Mouse (Mus musculus) heart, embryonic 14.5 days (tissue): Measurements from ENCODE around the gene Rbak. TPM values are rescaled to one million over a fixed set of nuclear protein-coding genes. Genes with fewer than 3 reads are reported as not detected.

Experiments used
- ATAC-seq: fragments of 200-750 bp; cut with Nextera tagmentation; 2 replicates; pipeline ENCODE4 v1.8.0; 2017; ENCODE audit warnings: low read depth, moderate TSS enrichment; ENCODE audit not compliant: insufficient number of reproducible peaks, insufficient read depth, low FRiP score
- H3K27ac ChIP-seq, 2 experiments: fragments of 200-500 bp in 1 of 2; fragments of 300-500 bp in 1 of 2; sonication (generic) in 1 of 2; replicated peaks in 1 of 2; 2 replicates each; pipeline ENCODE4 v1.5.1; 2012 to 2014; ENCODE audit warnings: low read depth in 2 of 2, low read length in 2 of 2, control low read depth in 1 of 2, mild to moderate bottlenecking in 1 of 2, mixed read lengths in 1 of 2; ENCODE audit not compliant: control insufficient read depth in 1 of 2, insufficient read depth in 1 of 2
- H3K27me3 ChIP-seq: fragments of 300-500 bp; sonication (generic); 2 replicates; pipeline ENCODE4 v1.6.1; 2014; ENCODE audit warnings: mild to moderate bottlenecking, low read length, control low read depth; ENCODE audit not compliant: control insufficient read depth, insufficient read depth
- H3K36me3 ChIP-seq: fragments of 300-500 bp; sonication (generic); 2 replicates; pipeline ENCODE4 v1.6.1; 2014; ENCODE audit warnings: mild to moderate bottlenecking, control low read depth, low read length, mixed read lengths; ENCODE audit not compliant: control insufficient read depth, insufficient read depth
- H3K4me1 ChIP-seq, 2 experiments: fragments of 200-500 bp in 1 of 2; fragments of 300-500 bp in 1 of 2; sonication (generic) in 1 of 2; 2 replicates each; pipeline ENCODE4 v1.6.1; 2012 to 2014; ENCODE audit warnings: low read length in 2 of 2, control low read depth in 1 of 2, mixed read lengths in 1 of 2; ENCODE audit not compliant: control insufficient read depth in 2 of 2, insufficient read depth in 2 of 2
- H3K4me2 ChIP-seq: fragments of 300-500 bp; sonication (generic); 2 replicates; pipeline ENCODE4 v1.6.1; 2014; ENCODE audit warnings: mild to moderate bottlenecking, low read length
- H3K4me3 ChIP-seq, 2 experiments: fragments of 200-500 bp in 1 of 2; fragments of 300-500 bp in 1 of 2; sonication (generic) in 1 of 2; 2 replicates each; pipeline ENCODE4 v1.5.1; 2012 to 2014; ENCODE audit warnings: low read length in 2 of 2, mild to moderate bottlenecking in 2 of 2, control low read depth in 1 of 2, low read depth in 1 of 2, moderate library complexity in 1 of 2; ENCODE audit not compliant: control insufficient read depth in 1 of 2, insufficient read depth in 1 of 2
- H3K9ac ChIP-seq: fragments of 300-500 bp; sonication (generic); 2 replicates; pipeline ENCODE4 v1.6.1; 2014; ENCODE audit warnings: mild to moderate bottlenecking, low read length
- H3K9me3 ChIP-seq: fragments of 300-500 bp; sonication (generic); 2 replicates; pipeline ENCODE4 v1.6.1; 2016; ENCODE audit warnings: low read length, control low read depth; ENCODE audit not compliant: control insufficient read depth
- WGBS: fragments of 180-500 bp; shearing (Covaris S2); extraction: QIAGEN DNeasy Blood & Tissue Kit; methylation state at CpG from one replicate; pipeline ENCODE4 v1.1.7; 2014; 5-methylcytosine and 5-hydroxymethylcytosine counted together
- polyA plus RNA-seq: library from polyadenylated mRNA; unstranded; fragments of >200 nt; fragmentation: Nextera tagmentation; extraction: Ambion mirVana; gene quantifications from 2 replicates; pipeline ENCODE4 v1.2.1, GENCODE M21; 2014

Gene Rbak
- 9.1 and 9.6 TPM in 2 replicates for polyA plus RNA-seq

GRCm38 (mm10) chr5:143180255-143181076 lies at the start of gene Rbak, which contains the start of gene Spdye4b:
Rbak (minus strand) TSS chr5:143180775.
Spdye4b (plus strand) TSS chr5:143181017.
- H3K9ac ChIP-seq, result peak within 1 kb of the TSS; percentile 83
- peak within 1 kb of the TSS; percentile 86 for H3K4me2 ChIP-seq
- H3K4me1 ChIP-seq, result peaks cover 4 to 10% of the 10 kb centered on the region in 2 experiments; a peak in 3 of 4 replicates
- peak within 1 kb of the TSS; percentile 73 to 81 for H3K27ac ChIP-seq
- peak within 1 kb of the TSS; percentile 59 to 88 for H3K4me3 ChIP-seq
- WGBS, result under 1% methylated on average over 58 of the region's 58 CpGs
- H3K9me3 ChIP-seq, result peaks cover 5% of the 10 kb centered on the region; the same call in 1 of the 2 replicates
- ATAC-seq, result peak; percentile 94
- 0 out of 2 replicates have a peak, but pooled peaks cover 3% of the 10 kb centered on the region for H3K27me3 ChIP-seq
- peaks cover 29% of the 10 kb centered on the region for H3K36me3 ChIP-seq

GRCm38 (mm10) chr5:143226790-143227189 lies 46.2 kb upstream of the Rbak start, which contains the start of gene Spdye4a:
Spdye4a (minus strand) TSS chr5:143226890.
- no peak within 1 kb of the TSS for H3K9ac ChIP-seq
- H3K4me2 ChIP-seq, result no peak within 1 kb of the TSS
- 75% methylated on average over 3 of the region's 3 CpGs for WGBS
- no peak within 1 kb of the TSS for H3K27ac ChIP-seq
- no peaks in the 10 kb centered on the region for H3K4me1 ChIP-seq
- H3K36me3 ChIP-seq, result no peaks in the 10 kb centered on the region
- no peak within 1 kb of the TSS for H3K4me3 ChIP-seq
- no peaks in the 10 kb centered on the region; the same call in 1 of the 2 replicates for H3K9me3 ChIP-seq
- H3K27me3 ChIP-seq, result no peaks in the 10 kb centered on the region
- ATAC-seq, result no peak

- H3K4me1 ChIP-seq, result no peaks in the 10 kb centered on the region
- H3K27me3 ChIP-seq, result no peaks in the 10 kb centered on the region
- H3K4me2 ChIP-seq, result no peak overlapping the region
- no peaks in the 10 kb centered on the region for H3K36me3 ChIP-seq
- WGBS, result 60% methylated on average over 1 of the region's 1 CpGs
- no peak for ATAC-seq
- H3K4me3 ChIP-seq, result no peak overlapping the region
- H3K9ac ChIP-seq, result no peak overlapping the region
- H3K9me3 ChIP-seq, result no peaks in the 10 kb centered on the region
- H3K27ac ChIP-seq, result no peak overlapping the region
Observed at GRCm38 (mm10) chr5:143222287-143222686, 41.7 kb upstream of the Rbak start.

- Histone ChIP-seq H3K9me3 (no peaks in the 10 kb centered on the region), H3K4me2 (no peak overlapping the region), H3K9ac (no peak overlapping the region), H3K4me3 (no peak overlapping the region), H3K27me3 (no peaks in the 10 kb centered on the region), H3K36me3 (no peaks in the 10 kb centered on the region), H3K4me1 (no peaks in the 10 kb centered on the region), H3K27ac (no peak overlapping the region)
- no peak for ATAC-seq
- WGBS, result 59% methylated on average over 4 of the region's 5 CpGs
Observed at GRCm38 (mm10) chr5:143220996-143221395, 40.4 kb upstream of the Rbak start.

GRCm38 (mm10) chr5:143213832-143214231 lies 33.3 kb upstream of the Rbak start:
- no peak for ATAC-seq
- Histone ChIP-seq H3K4me1 (no peaks in the 10 kb centered on the region), H3K9ac (no peak overlapping the region), H3K36me3 (no peaks in the 10 kb centered on the region), H3K9me3 (peaks cover under 1% of the 10 kb centered on the region; the same call in 1 of the 2 replicates), H3K27me3 (no peaks in the 10 kb centered on the region), H3K27ac (no peak overlapping the region), H3K4me3 (no peak overlapping the region), H3K4me2 (no peak overlapping the region)
- 86% methylated on average over 2 of the region's 2 CpGs for WGBS

GRCm38 (mm10) chr5:143205015-143205414 lies 24.4 kb upstream of the Rbak start:
- no peak overlapping the region for H3K4me2 ChIP-seq
- 69% methylated on average over 3 of the region's 3 CpGs for WGBS
- no peaks in the 10 kb centered on the region for H3K4me1 ChIP-seq
- H3K36me3 ChIP-seq, result no peaks in the 10 kb centered on the region
- no peak overlapping the region for H3K27ac ChIP-seq
- H3K9me3 ChIP-seq, result peaks cover 8% of the 10 kb centered on the region; the same call in 1 of the 2 replicates
- H3K27me3 ChIP-seq, result no peaks in the 10 kb centered on the region
- no peak overlapping the region for H3K9ac ChIP-seq
- H3K4me3 ChIP-seq, result no peak overlapping the region
- ATAC-seq, result no peak

- no peak for ATAC-seq
- H3K4me3 ChIP-seq, result no peak overlapping the region
- 70% methylated on average over 4 of the region's 4 CpGs for WGBS
- no peaks in the 10 kb centered on the region for H3K4me1 ChIP-seq
- H3K9me3 ChIP-seq, result no peaks in the 10 kb centered on the region
- H3K27me3 ChIP-seq, result no peaks in the 10 kb centered on the region
- no peak overlapping the region for H3K9ac ChIP-seq
- no peaks in the 10 kb centered on the region for H3K36me3 ChIP-seq
- H3K27ac ChIP-seq, result no peak overlapping the region
- H3K4me2 ChIP-seq, result no peak overlapping the region
Observed at GRCm38 (mm10) chr5:143196506-143196905, 15.9 kb upstream of the Rbak start.
